Mouse (Mus musculus): ENCODE results near the gene Nt5c1a. TPM values are rescaled to one million over a fixed set of nuclear protein-coding genes. Genes with fewer than 3 reads are reported as not detected.

The Nt5c1a gene
- polyA plus RNA-seq, 1 experiment: not detected

- H3K4me3 ChIP-seq (ENCODE audit: insufficient read depth, poor library complexity, severe bottlenecking): no peak overlapping the region
- no peaks in the 10 kb centered on the region for H3K79me2 ChIP-seq (ENCODE audit: control insufficient read depth, insufficient read depth)
- H3K79me3 ChIP-seq (ENCODE audit: low read depth): no peaks in the 10 kb centered on the region
- peaks cover 10% of the 10 kb centered on the region for H3K27me3 ChIP-seq (ENCODE audit: control insufficient read depth, insufficient read depth, insufficient read length)
- no peak overlapping the region for H3ac ChIP-seq (ENCODE audit: control insufficient read depth, insufficient read length, low read depth)
- H3K36me3 ChIP-seq (ENCODE audit: control insufficient read depth, insufficient read depth): no peaks in the 10 kb centered on the region
- TF ChIP-seq MAX (IDR thresholded peaks at IDR 0.05) (no peak), USF1 (IDR thresholded peaks at IDR 0.05; ENCODE audit: low read depth) (no peak), MYOD1 (IDR thresholded peaks at IDR 0.05; ENCODE audit: control insufficient read depth, insufficient read length, low read depth) (no peak), CEBPB (IDR thresholded peaks at IDR 0.05; ENCODE audit: low read depth) (no peak), MYOG (IDR thresholded peaks at IDR 0.05; ENCODE audit: control insufficient read depth, extremely low read depth, insufficient read length) (no peak), CTCF (IDR thresholded peaks at IDR 0.05; ENCODE audit: control insufficient read depth, insufficient read depth, insufficient read length) (no peak), FOSL1 (IDR thresholded peaks at IDR 0.05; ENCODE audit: insufficient read depth, low read length, poor library complexity, severe bottlenecking) (no peak)
Measured at GRCm38 (mm10) chr4:123254617-123255016, 53.3 kb downstream of the Nt5c1a start.

DNA sequence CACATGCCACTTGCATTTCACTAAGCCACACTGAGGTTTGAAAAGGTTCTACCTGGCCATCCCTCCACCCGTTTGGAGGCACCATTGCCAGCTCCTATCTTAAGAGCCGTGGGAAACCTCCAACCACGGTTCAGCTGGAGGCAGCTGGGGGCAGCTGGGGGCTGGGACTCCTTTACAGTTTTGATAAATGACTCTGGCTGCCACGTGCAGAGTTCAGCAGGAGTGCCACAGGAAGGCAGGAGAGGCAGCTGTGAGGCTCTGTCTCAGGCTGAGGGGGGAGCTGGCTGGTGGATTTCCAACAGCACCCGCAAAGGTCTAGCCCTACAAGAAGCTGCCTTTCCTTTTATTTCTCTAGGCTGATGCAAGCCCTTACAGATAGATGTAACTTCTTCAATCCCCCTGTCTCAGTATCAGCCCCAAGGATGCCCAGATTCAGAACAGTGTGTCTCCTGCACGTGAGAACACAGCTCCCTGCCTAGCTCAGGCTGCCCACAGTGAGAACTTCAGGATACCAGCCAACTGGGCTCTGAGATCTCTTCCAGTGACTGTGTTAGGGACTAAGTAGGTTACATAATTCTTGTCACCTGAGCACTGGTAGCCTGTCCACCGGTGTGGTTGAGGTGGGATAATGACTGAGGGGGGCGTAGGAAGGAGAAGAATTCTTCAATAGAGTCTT is 58.9 kb downstream of the Nt5c1a start:
- Histone ChIP-seq H3ac (ENCODE audit: control insufficient read depth, insufficient read length, low read depth) (no peak overlapping the region), H3K79me3 (ENCODE audit: low read depth) (no peaks in the 10 kb centered on the region), H3K36me3 (ENCODE audit: control insufficient read depth, insufficient read depth) (no peaks in the 10 kb centered on the region), H3K4me3 (ENCODE audit: insufficient read depth, poor library complexity, severe bottlenecking) (no peak overlapping the region), H3K27me3 (ENCODE audit: control insufficient read depth, insufficient read depth, insufficient read length) (peaks cover 20% of the 10 kb centered on the region), H3K79me2 (ENCODE audit: control insufficient read depth, insufficient read depth) (no peaks in the 10 kb centered on the region)
- TF ChIP-seq MYOD1 (IDR thresholded peaks at IDR 0.05; ENCODE audit: control insufficient read depth, insufficient read length, low read depth) (no peak), MYOG (IDR thresholded peaks at IDR 0.05; ENCODE audit: control insufficient read depth, extremely low read depth, insufficient read length) (no peak), MAX (IDR thresholded peaks at IDR 0.05) (no peak), CEBPB (IDR thresholded peaks at IDR 0.05; ENCODE audit: low read depth) (no peak), FOSL1 (IDR thresholded peaks at IDR 0.05; ENCODE audit: insufficient read depth, low read length, poor library complexity, severe bottlenecking) (no peak), CTCF (IDR thresholded peaks at IDR 0.05; ENCODE audit: control insufficient read depth, insufficient read depth, insufficient read length) (no peak)

GRCm38 (mm10) chr4:123261721-123262401 is 60.6 kb downstream of the Nt5c1a start, which contains the start of gene Pabpc4:
TSS of gene Pabpc4 (plus strand) at chr4:123262351.
- TF ChIP-seq MYOD1 (IDR thresholded peaks at IDR 0.05; ENCODE audit: control insufficient read depth, insufficient read length, low read depth) (no peak), CEBPB (IDR thresholded peaks at IDR 0.05; ENCODE audit: low read depth) (no peak), MYOG (IDR thresholded peaks at IDR 0.05; ENCODE audit: control insufficient read depth, extremely low read depth, insufficient read length) (no peak), MAX (IDR thresholded peaks at IDR 0.05) (no peak), FOSL1 (IDR thresholded peaks at IDR 0.05; ENCODE audit: insufficient read depth, low read length, poor library complexity, severe bottlenecking) (no peak), USF1 (IDR thresholded peaks at IDR 0.05; ENCODE audit: low read depth) (no peak), CTCF (IDR thresholded peaks at IDR 0.05; ENCODE audit: control insufficient read depth, insufficient read depth, insufficient read length) (no peak)
- Histone ChIP-seq H3K36me3 (ENCODE audit: control insufficient read depth, insufficient read depth) (no peaks in the 10 kb centered on the region), H3K27me3 (ENCODE audit: control insufficient read depth, insufficient read depth, insufficient read length) (peaks cover 24% of the 10 kb centered on the region), H3K79me3 (ENCODE audit: low read depth) (no peaks in the 10 kb centered on the region), H3K79me2 (ENCODE audit: control insufficient read depth, insufficient read depth) (no peaks in the 10 kb centered on the region), H3ac (ENCODE audit: control insufficient read depth, insufficient read length, low read depth) (no peak within 1 kb of the TSS), H3K4me3 (ENCODE audit: insufficient read depth, poor library complexity, severe bottlenecking) (no peak within 1 kb of the TSS)

Other genes with a start within 250 kb of the Nt5c1a start
- gene Mfsd2a, start 240.3 kb upstream of the Nt5c1a start, polyA plus RNA-seq (2012; fragmentation: generic; extraction: Trizol): 8.9 TPM
- gene Mycl, start 205.9 kb upstream of the Nt5c1a start, polyA plus RNA-seq (2012; fragmentation: generic; extraction: Trizol): 11.5 TPM
- gene Trit1, start 184.9 kb upstream of the Nt5c1a start, polyA plus RNA-seq (2012; fragmentation: generic; extraction: Trizol): 6.3 TPM
- not detected for gene Bmp8b, start 96.3 kb upstream of the Nt5c1a start, polyA plus RNA-seq (2012; fragmentation: generic; extraction: Trizol)
- gene Oxct2b, start 85.2 kb upstream of the Nt5c1a start, polyA plus RNA-seq (2012; fragmentation: generic; extraction: Trizol): not detected
- gene Ppie, start 61.6 kb upstream of the Nt5c1a start, polyA plus RNA-seq (2012; fragmentation: generic; extraction: Trizol): 86.2 TPM
- not detected for gene Hpcal4, start 18.3 kb upstream of the Nt5c1a start, polyA plus RNA-seq (2012; fragmentation: generic; extraction: Trizol)
- gene Heyl, start 32.1 kb downstream of the Nt5c1a start, polyA plus RNA-seq (2012; fragmentation: generic; extraction: Trizol): 0.61 TPM
- 175 TPM for gene Pabpc4, start 60.8 kb downstream of the Nt5c1a start, polyA plus RNA-seq (2012; fragmentation: generic; extraction: Trizol)
- gene Oxct2a, start 122.1 kb downstream of the Nt5c1a start, polyA plus RNA-seq (2012; fragmentation: generic; extraction: Trizol): 0.05 TPM
- 0.14 TPM for gene Bmp8a, start 141.7 kb downstream of the Nt5c1a start, polyA plus RNA-seq (2012; fragmentation: generic; extraction: Trizol)